Mouse (Mus musculus): Measurements from ENCODE around the gene Trpm8.

DNA sequence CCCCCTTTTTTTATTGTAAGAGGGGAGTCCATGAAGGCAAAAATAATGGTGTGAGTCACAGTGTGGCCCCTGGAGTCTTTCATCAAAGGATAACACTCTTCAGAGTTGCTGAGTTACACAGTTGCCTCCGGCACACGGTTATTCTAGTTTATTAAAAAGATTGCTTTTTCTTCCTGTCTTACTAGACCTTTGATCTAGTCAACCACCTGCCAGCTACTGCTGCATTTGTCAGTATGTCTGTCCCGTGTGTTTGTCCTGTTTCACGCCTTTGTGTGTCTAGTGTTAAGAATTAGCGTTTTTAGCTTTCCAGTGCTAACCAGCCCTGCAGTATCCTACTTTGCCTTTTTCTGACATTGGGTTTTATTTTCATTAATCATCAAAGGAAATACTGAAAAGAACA is 8.2 kb downstream of the Trpm8 start:
- TF ChIP-seq CTCF (IDR thresholded peaks at IDR 0.05; ENCODE audit: low read depth): no peak
- no peak for TF ChIP-seq EP300 (IDR thresholded peaks at IDR 0.05; ENCODE audit: low read depth)

Data from heart, postnatal 0 days (tissue).